Mouse (Mus musculus): Measurements from ENCODE around the gene Col4a1.

The Col4a1 gene

DNA sequence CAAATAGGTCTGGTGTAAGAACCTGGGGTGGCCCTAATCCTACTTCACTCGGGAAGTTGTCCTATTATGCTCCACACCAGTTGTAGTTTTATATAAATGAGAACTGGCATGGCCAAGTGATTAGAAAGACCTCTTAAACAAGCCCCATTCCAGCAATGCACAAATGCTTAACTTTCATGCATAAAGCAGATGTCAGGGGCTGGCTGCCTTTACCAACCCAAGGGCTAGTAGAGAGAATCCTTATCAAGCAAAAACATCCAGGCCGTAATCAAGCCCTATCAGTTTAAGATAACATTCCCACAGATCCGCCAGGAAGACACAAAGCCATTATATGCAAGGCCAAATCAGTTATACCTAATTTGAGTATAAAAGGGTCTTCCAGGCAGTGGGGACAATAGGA is 46.7 kb downstream of the Col4a1 start:
- DNase-seq = no peak

DNA sequence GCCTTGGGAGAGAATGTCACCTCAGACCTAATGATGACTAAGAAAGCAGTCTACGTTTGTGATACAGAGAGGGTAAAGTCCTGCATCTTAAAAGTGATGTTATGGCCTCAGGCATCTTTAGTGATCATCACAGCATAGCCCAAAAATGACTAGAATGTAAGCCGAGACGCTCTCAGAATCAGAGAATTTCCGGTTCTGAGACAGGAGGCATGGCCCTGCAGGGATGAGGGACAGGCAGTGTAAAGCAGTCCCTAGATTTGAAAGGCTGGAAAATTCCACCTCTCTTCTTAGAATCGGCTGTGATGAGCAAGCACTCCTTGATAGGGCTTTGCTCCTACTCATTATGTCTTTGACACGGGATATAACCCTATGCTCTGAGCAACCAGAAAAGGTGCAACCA is 48.8 kb downstream of the Col4a1 start:
- no peak for DNase-seq

DNA sequence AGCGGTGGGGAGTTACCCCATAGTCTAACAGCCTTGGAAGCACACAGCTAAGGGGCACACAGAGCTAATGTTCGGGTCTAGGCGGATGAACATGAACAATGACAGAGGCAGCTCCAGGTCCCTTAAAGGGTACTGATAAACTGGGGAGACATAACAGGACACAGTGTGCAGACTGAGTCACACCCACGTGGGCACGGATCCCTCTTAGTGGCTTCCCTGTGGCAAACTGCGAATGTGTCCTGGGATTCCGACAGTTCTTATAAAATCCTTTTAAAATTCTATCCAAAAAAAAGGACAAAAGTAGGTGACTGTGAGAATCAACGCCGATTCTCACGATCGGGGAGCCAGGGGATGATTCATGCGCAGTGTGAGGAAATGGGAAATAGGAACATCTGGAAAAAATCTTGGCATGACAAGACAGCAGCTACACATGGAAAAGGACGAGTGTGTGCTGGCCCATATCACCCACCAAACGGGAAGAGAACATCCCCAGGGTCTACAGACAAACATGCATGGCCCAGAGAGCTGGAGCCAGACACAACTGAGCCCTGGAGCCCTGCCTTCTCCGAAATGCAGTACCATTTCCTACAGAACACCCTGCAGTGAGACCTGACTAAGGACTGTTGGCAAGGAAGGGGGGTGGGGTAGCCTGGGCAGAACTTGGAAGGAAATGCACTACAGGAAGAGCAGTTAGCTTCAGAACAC is 50.4 kb downstream of the Col4a1 start:
- peak; percentile 76 for DNase-seq

DNA sequence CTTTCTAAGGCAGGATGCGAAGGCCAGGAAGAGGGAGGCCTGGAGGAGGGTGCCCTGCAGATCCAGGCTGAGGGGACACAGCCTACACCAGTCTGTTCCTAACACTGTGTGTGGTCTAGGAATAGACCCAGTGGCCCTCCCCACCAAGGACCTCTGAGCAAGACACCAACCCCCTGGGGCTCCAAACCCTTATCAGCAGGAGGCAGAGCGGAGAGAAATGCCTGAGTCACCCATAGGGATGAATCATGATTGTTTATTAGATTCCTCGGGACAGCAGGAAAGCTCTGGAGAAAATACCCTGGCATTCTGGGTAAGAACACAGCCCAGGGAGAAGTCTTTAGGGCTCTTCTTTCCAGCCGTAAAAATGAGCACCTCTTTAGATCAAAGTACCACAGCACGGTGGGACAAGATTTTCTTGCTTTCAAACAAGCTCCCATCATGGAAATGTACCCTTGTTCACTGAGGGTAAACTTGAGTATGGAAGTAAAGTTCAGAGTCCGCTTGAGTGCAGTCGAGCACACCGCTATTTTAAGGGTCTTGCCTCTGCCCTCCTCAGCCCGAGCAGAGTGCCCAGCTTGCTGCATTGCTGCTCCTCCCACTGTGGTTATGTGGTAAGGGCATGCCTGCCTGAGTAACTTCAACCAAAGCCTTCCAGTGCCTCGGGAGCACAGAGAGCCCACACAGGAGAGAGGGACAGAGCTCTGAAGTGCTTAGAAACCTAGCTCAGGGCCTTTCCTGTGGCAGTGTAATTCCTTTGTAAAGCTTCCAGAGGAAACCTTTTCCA is 52.6 kb downstream of the Col4a1 start:
- DNase-seq = peak; percentile 40

DNA sequence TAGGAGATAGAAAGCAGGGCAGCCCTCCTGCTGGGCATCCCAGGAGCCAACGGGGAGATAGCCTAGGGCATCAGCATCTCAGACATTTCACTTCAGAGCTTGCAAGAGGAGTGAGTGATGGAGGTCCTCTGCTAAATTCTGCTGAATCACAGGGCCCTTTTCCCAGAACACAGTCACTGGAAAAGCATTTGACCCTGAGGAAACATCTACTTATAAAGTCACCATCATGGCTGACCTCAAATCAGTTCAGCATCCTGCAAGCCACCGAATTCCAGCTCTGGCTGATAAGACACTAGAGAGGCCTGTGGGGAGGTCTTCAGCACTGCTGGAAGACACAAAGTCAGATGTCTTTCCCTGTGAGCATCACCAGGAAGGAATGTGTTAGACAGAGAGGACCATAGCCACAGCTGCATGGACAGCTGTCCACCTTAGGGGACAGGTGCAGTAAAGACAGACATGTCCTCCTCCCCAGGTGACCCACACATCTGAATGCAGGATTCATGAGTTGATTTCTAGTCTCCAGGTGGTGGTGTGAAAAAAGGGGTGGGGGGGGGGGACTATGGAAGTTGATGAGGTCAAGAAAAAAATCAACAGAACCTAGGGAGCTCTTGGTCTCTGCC is 54.0 kb downstream of the Col4a1 start:
- no peak for DNase-seq

DNA sequence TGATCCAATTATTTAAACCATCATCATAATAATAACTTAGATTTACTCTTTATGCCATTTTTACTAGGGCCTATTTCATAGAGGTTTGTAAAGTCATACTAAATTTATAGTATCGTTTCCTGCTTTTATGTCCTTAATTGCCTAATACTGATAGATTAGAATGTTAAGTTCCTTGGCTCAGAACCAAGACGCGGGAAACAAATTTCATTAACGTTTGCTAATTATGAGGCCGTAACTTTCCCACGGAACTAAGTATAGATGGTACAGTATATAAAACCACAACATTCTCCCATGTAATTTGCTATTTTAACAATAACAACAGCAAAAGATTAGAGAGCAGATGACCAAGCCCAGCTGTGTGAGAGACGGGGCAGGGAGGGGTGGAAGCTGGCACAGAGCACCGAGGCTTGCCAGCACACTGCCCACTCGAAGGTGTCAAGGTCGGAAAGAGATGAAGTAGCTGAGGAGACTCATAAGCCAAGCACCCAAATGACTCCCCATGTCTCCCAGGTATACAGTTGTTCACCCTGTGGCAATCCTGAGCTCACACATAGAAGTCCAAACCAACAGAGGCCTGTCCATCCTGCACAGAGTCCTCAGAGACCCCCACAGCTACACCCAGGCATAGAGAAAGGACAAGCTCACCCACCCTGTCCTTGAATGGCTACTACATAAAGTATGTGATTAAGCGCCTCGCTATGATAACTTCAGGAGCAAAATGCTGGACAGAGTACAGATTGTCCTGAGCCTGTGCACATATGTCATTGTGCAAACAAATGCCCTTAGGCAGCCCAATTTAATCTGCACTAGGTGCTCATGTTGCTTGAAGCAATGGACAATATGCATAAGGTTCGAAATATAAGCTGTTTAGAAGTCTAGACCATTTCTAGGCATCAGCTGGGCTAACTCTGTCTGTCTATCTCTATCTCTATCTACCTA is 55.3 kb downstream of the Col4a1 start:
- no peak for DNase-seq

DNA sequence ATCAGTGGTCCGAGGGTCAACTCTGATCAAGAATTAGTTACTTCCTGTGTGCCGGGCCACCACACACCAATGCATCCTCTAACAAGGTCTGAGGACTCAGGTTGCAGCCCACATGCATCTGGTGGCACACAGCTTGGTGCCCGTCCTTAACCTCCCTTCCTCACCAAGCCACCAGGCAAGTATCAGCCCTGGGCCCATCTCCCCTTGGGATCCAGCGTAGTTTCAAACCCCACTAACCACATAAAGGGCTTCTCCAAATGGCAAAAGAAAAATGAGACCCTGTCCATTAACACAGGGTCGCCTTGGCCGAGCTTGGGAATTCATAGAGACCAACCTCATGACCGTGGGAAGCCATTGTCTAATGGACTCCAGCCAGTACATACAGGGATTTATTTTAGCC is 56.2 kb downstream of the Col4a1 start:
- DNase-seq = no peak

DNA sequence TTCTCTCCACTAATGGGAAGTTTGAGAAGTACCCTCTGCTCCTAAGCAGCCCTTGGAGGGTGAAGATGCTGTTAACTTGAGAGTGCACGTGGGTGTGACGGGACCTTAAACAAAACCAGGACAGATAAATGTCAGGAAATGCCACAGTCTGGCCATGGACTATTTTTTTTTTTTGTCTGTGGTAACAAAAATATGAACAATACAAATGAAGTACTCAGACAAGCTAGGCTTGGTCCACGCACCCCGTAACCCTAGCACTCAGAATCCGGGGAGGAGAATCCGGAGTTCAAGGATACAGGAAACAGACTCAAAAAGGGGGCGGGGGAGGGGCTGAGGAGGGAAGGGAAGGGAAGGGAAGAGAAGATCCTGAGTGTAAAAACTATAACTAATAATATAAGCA is 56.9 kb downstream of the Col4a1 start:
- DNase-seq = no peak

DNA sequence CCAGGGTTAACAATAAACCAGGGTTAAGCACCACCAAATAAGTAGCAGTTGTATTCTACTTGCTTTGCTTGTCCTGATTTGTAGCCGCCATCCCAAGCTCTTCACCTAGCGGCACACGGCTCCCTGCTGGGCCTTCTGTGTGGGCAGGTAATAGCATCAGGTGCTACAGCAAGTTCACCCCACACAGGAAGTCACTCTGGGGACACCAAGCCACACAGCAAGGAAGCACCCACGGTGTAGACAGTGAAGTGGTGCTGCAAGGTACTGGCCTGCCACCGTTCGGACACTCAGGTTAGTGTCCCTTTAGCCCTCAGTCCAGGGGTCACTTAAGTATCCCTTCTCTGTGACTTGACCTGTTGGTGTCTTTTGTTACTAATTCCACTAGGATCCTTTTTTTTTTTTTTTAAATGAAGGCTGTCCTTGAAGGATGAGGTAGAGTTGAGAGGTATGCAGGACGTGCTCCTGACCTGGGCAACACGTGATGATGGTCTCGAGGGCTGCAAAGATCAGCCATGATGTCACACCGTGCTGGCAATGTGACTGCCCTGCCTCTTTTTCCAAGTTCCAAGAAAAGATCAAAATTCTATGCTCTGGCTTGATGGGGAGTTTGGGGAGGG is 57.6 kb downstream of the Col4a1 start:
- DNase-seq = no peak

DNA sequence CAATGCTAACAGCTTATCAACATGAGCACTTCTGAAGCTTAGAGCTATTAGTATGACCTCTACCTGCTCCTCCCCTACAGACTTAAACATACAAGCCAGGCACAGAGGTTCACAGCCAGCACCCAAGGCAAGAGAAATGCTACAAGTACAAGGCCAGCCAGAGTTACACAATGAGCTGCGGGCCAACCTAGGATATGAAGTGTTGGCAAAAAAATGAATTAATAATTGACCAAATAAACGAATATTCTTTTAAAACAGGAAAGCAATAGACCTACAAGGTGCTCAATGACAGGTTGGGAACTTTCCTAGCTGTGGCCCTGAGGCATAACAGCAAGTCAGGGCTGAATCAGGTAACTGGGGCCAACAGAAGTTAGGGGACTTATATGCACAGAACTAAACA is 58.1 kb downstream of the Col4a1 start:
- no peak for DNase-seq

DNA sequence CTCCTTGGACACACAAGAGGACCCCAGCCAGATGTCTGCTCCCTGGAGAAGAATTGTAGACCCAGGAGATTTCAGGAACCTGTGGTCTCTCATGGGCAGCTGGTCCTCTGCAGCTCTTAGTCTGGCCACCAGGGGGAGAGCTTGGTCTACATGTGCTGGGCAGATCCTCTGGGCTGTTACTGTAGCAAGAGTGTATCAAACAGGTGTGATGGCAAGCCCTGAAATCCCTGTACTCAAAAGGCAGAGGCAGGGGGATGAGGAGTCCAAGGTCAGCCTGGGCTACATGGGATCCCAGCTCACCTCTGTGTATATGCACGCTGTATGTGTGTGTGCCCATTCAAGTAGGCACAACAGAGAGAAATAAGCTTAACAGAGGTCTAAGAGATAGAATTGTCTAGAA is 59.1 kb downstream of the Col4a1 start:
- DNase-seq = peak; percentile 89

DNA sequence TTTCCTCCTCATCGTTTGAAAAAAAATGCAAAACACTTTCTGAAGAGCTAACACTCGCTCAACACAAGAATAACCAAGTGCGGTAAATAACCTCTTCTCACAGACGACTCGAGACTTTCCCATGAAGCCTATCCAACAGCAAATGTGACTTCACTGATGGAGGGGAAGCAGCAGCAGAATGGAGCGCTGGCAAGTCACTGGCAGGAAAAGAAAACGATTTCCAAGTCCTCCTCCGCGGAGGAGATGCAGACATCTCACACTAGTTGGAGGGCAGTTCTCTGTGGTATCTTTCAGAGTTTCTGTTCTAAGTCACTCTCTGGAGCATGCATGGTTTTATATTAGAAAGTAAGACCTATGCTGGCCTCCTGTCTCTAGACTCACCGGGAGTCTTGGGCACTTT is 59.6 kb downstream of the Col4a1 start:
- DNase-seq = no peak

DNA sequence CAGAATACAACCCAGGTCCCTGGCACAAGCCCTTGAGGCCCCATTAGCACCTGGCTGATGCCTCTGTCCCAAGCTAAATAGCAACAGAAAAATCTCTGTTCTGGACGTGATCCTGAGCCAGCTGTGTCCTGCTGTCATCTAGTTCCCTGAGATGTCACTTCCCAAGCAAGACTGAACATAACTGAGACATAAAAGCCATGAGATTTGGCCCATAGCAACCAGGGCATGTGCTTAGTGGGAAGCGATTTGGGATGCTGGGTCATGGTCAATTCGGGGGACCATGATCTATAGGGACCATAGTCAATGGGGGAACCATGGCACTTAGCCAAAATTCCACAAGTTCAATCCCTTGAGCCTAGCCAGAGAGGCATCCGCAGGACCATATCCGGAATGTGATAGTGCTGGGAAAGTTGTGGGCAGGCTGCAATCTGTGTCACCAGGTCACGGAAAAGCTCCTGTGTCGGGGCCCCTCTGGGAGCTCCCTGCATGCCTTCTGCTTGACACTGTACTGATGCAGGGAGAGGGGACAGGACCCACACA is 60.3 kb downstream of the Col4a1 start:
- peak; percentile 28 for DNase-seq

DNA sequence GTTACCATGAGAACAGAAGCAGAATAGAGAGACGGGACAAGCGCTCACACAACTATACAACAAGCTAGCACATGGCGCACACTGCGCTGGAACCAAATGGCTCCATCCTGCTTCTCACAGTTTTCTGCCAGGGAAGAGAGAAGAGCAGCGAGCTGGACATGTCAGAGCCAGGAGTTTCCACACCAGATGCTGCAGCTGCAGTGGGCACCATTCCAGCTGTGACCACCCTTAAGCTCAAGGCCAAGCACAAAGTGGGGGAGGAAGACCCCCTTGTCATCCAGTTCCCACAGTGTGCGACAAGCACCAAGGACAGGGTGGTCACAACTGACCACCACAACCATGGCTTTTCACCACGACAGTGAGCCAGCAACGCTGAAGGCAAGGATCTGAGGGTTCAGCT is 62.5 kb downstream of the Col4a1 start:
- peak; percentile 41 for DNase-seq

DNA sequence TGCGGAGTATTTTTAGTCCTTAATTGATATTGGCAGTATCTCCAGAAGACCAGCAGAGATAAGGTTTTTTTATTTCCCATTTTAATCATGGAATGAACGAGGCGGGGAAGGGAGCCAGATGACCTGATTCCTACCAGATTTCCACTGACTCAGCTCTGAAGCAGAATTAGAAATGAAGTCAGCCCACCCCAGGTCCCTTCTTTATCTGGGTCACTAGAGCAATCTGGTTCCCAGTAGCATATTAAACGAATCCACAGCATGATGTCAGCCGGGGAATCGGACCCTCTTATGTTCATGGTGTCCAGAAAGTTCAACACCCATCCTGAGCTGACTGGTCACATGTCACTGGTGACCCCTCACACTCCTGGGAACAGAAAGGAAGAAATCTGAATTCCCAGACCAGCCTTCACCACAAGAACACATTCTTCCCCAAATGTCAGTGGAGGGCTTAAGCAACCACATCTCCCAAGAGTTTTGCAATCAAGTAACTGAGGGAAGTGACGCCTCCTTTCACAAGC is 63.0 kb downstream of the Col4a1 start:
- peak; percentile 59 for DNase-seq

DNA sequence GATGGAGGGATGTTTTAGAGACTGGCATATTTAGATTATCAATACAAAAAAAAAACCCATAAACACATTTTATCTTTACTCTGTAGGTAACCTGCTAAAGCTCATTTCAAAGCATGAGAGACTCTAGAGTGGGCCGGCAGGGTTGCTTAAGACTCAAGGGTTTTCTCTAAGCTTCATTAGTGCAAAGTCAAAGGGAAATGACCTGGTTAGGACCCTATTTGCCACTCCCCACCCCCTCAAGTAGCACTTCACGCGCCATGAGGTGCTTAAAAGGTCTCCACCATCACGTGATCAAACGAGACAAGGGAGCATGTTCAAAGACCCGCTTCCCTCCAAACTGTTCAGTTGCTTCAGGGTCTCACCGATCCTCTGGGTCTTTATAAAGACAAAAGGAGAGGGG is 63.9 kb downstream of the Col4a1 start:
- DNase-seq = no peak

DNA sequence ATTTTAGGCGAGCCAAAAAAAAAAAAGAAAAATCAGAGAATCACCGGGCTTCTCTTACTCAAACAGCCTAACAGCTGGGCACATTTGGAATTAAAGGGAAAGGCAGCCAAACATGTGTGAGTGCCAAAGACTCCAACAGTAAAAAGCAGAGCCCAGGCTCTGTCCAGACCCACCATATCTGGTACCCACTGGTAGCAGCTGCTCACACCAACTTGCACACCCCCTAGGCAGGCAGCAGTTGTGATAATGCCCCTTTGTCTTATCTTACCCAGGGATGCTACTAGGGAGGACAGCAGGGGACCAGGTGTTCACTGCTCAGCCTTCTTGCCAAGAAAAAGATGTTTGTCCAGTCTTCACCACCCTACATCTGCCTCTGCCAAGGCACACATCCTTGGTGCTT is 71.1 kb downstream of the Col4a1 start:
- no peak for DNase-seq

DNA sequence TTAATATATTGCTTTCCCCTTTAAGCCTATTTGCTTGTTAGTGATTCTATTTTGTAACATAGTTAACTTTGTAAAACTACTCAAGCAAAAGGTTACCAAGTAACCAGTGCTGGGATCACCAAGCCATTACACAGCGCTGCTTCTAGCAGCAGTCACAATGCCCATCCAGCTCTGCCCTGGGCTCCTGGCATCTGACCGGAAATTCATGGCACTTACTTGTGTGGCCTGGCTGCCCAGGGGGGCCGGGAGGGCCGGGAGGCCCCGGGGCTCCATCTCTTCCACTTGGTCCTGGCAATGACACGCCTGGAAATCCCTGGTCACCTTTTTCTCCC is 77.8 kb downstream of the Col4a1 start:
- no peak for DNase-seq

DNA sequence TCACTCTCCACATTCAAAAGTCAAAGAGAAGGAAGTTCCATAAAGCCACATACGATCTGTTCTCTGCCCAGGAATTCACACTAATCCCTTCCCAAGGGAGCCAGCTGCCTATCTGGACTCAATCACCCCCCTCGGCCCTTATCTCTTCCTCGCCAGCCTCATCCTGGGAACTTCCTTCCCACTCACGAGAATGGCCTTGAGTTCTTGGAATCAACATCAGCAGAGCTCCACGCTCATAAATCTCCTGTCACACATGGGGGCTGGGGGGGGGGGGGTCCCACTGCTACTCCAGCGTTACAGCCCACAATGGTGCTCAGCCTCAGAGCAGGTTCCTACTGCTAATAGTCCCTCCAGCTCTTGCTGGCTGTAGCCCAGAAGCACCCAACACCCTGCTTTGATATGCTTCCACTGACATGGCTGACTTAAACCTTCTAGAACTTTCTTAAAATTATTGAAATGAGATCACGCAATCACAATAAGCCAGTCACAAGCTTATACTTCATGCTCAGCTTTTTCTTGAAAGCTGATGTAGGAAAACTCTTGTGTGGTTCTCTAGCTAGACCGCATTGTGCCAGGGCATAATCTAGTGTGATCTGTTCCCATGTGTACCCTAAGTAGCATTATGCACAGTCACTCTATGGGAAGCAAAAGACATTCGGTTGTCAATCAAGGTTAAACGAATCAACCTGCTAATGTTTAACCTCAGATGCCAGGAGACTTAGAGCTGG is 78.3 kb downstream of the Col4a1 start:
- peak; percentile 64 for DNase-seq

DNA sequence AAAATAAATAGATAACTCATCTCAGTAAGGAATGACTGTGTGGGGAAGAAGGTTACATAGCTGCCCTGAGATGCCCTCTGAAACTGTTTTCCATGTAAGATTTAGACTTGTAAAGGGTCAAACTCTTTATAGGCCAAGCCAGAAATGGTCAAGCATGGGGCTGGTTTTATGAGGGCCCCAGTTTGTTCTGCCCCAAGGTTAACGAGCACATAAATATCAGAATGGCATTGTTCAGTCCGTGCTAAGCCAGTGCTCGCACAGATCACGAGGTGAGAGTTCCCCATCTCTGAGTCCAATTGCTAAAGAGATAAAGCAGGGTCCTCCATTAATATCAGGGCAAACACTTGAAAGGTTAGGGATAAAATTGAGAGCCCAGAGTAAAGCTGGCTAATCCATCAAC is 79.6 kb downstream of the Col4a1 start:
- no peak for DNase-seq

DNA sequence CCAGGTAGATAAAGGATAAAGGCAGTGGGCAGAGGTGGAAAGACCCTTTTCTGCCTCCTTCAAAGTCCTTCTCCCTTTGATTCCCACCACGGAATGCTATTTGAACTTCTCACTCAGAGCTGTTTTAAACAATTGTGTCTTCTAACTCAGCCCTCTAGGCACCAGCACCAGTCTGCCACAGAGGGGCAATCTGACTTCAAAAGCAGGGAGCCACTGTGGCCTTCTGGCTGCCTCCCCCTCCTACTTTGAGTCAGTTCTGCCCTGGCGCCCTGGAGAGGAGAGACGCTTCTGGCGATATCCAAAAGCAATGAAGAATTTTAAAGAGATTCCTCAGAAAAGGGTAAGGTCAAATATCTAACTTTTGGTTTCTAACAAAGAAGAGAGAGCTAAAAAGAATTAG is 82.3 kb downstream of the Col4a1 start:
- DNase-seq = no peak

DNA sequence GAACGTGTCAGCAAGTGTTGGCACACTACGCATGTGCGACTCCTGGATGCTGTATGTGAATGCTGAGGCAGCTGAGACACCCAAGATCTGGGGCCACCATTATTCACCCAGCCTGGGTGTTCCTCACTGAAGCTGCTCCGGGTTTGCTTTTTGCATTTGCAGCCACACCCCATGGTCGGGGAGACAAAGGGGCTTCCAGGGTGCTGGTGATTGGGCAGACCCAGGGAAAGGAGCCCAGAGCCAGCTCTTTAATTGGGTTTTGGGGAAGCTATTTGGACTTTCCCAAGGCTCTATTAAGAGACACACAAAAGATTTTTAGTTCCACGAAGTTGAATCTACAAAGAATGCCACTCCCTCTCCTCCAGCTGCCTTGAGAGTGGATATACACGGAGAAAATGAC is 85.2 kb downstream of the Col4a1 start:
- DNase-seq = no peak

Data from lung, postnatal 10 days (tissue).